Comparison of ENCODE assay signal across 11 mouse cellular contexts in the genomic region with DNA sequence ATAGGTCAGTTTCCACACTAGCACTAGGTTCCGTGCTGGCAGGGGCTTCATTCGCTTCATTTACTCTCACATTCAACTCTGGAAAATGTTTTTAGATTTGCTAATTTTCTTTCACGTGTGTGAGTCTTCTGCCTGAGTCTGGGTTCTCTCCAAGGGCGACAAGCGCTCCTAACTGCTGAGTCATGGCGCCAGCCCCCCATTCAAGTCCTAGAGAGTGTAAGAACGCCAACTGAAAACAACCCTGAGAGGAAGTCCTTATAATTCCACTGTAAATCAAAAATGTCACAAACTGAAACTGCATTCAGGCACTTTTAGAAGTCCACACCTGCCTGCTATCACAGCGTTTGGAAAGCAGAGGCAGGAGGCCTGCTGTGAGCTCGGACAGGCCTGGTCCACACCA. TPM values are rescaled to one million over a fixed set of nuclear protein-coding genes. Genes with fewer than 3 reads are reported as not detected.
DNase-seq lines count a peak whose midpoint lies in the region; ATAC-seq and TF ChIP-seq lines count a peak whose summit lies in the region.
"Had no signal": no experiment of that assay in that cellular context is flagged by ENCODE, and none has a peak within 500 bp of the region (broad histone marks: within the 10 kb centered on the region; RNA-seq: fewer than 3 reads in every experiment).

No protein-coding gene starts in this region.

- H3K27ac ChIP-seq in kidney, embryonic 15.5 days: no peak overlapping the region
- no peak overlapping the region for H3K27ac ChIP-seq in thymus, adult 2 months (ENCODE audit: control insufficient read depth, insufficient read depth, low read length)
- H3K27ac ChIP-seq: kidney, postnatal 0 days had no signal

- no peaks in the 10 kb centered on the region for H3K27me3 ChIP-seq in kidney, embryonic 15.5 days
- H3K27me3 ChIP-seq in thymus, adult 2 months (ENCODE audit: control insufficient read depth, insufficient read depth, low read length): no peaks in the 10 kb centered on the region

- no peak for TF ChIP-seq CTCF in thymus, adult 2 months (IDR thresholded peaks at IDR 0.05; ENCODE audit: borderline replicate concordance, control insufficient read depth, extremely low read depth, insufficient read depth, low read length, poor library complexity)

- H3K9me3 ChIP-seq in kidney, embryonic 15.5 days (replicated peaks): no peaks in the 10 kb centered on the region

- DNase-seq in kidney, postnatal 36 days: peak; percentile 37 to 41
- peak; percentile 36 for DNase-seq in thymus, postnatal 14 days
- DNase-seq in thymus, adult 2 months: no peak
- DNase-seq in brain, adult 2 months (ENCODE audit: low read depth, low spot score): peak; percentile 56
- no peak for DNase-seq in yolk sac, embryonic 10.5 days (ENCODE audit: low spot score)
- DNase-seq in spleen, postnatal 14 days (ENCODE audit: low spot score in 2 of 2): no peak
- DNase-seq: heart, postnatal 4 days; lung, postnatal 36 days had no signal

- no peak overlapping the region for H3K4me3 ChIP-seq in kidney, embryonic 15.5 days (replicated peaks)
- no peak overlapping the region for H3K4me3 ChIP-seq in thymus, adult 2 months (ENCODE audit: control insufficient read depth, insufficient read depth, low read length)

- H3K4me2 ChIP-seq in kidney, embryonic 15.5 days: no peak overlapping the region

- H3K4me1 ChIP-seq in kidney, embryonic 15.5 days: peaks cover 5% of the 10 kb centered on the region; the same call in 1 of the 2 replicates
- H3K4me1 ChIP-seq in thymus, adult 2 months (replicated peaks; ENCODE audit: control insufficient read depth, insufficient read depth, low read length): peaks cover 13% of the 10 kb centered on the region

- peaks cover 11% of the 10 kb centered on the region; the same call in 1 of the 2 replicates for H3K36me3 ChIP-seq in kidney, embryonic 15.5 days
- 0 out of 2 replicates have a peak, but pooled peaks cover 4% of the 10 kb centered on the region for H3K36me3 ChIP-seq in thymus, adult 2 months (ENCODE audit: control insufficient read depth, insufficient read depth, low read length)

- no peak for ATAC-seq in kidney, embryonic 15.5 days (replicated peaks; ENCODE audit: low FRiP score)
- ATAC-seq in megakaryocyte-erythroid progenitor cell, adult 5-6 weeks (replicated peaks; ENCODE audit: low FRiP score, low TSS enrichment, poor library complexity, severe bottlenecking): peak; percentile 60

- no peak overlapping the region for H3K9ac ChIP-seq in kidney, embryonic 15.5 days

- no peak for TF ChIP-seq POLR2A in thymus, adult 2 months (IDR thresholded peaks at IDR 0.05; ENCODE audit: control insufficient read depth, extremely low read depth, insufficient read depth, low read length, poor library complexity)

- WGBS in kidney, embryonic 15.5 days: 61% methylated on average over 9 of the region's 9 CpGs
- WGBS in thymus, adult 2 months: 28% methylated on average over 9 of the region's 9 CpGs

RNA-seq across cellular contexts. Expression of a gene that starts 21.9 kb away (rescaled TPM):
- 22.5 and 25.3 TPM in 2 replicates for polyA plus RNA-seq in kidney, embryonic 15.5 days (2015; fragmentation: Nextera tagmentation; extraction: Ambion mirVana)
- 28.0 and 32.0 TPM in 2 replicates for polyA plus RNA-seq in thymus, adult 2 months (2012; rRNA removed)
- 38.3 and 48.9 TPM in 2 replicates for total RNA-seq in megakaryocyte-erythroid progenitor cell, adult 5-6 weeks (2014; fragmentation: Nextera tagmentation)
- 35.4 and 42.6 TPM in 2 replicates for total RNA-seq in megakaryocyte-erythroid progenitor cell, adult 5-6 weeks (2017)

RNA-seq across cellular contexts. Expression of a gene that starts 57.8 kb away (rescaled TPM):
- 231 and 236 TPM in 2 replicates for polyA plus RNA-seq in kidney, embryonic 15.5 days (2015; fragmentation: Nextera tagmentation; extraction: Ambion mirVana)
- 184 and 193 TPM in 2 replicates for polyA plus RNA-seq in thymus, adult 2 months (2012; rRNA removed)
- 198 and 217 TPM in 2 replicates for total RNA-seq in megakaryocyte-erythroid progenitor cell, adult 5-6 weeks (2014; fragmentation: Nextera tagmentation)
- total RNA-seq in megakaryocyte-erythroid progenitor cell, adult 5-6 weeks (2017): 368 and 393 TPM in 2 replicates

Comparison
In these comparisons a context has a peak if more than half of its experiments do, and no peak if none do; other contexts are left out.
1. DNase-seq: peak in kidney, postnatal 36 days (2 of 2), thymus, postnatal 14 days (single experiment) and brain, adult 2 months (single experiment); none in thymus, adult 2 months (single experiment), yolk sac, embryonic 10.5 days (single experiment) and spleen, postnatal 14 days (0 of 2).